Mouse (Mus musculus): Measurements from ENCODE around the gene Pde4d. TPM values are rescaled to one million over a fixed set of nuclear protein-coding genes. Genes with fewer than 3 reads are reported as not detected.

Gene Pde4d
- polyA plus RNA-seq, 1 experiment from 2014 or later = 19.1 TPM

DNA sequence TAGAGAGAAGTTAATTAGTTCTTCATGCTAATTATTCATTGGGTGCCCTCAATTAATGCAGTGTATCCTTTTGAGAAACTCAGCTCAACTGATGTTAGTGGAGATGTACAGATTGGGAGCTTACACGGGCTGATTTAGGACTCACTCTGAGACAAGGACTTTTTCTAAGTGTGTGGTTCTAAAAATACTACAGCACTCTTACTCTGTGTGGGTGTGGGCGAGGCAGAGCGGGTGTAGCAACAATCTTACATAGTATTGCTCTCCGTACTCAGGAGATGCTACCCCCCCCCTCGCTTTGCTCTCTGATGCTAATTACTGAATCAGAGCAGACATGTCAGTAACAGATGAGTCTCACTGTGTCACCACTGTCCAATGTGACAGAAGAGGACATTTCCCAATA, 976.3 kb downstream of the Pde4d start:
- H3K4me3 ChIP-seq (replicated peaks) = no peak overlapping the region
- H3K36me3 ChIP-seq = no peaks in the 10 kb centered on the region
- no peaks in the 10 kb centered on the region for H3K4me1 ChIP-seq
- no peak overlapping the region for H3K9ac ChIP-seq
- no peak overlapping the region for H3K27ac ChIP-seq (replicated peaks)
- no peaks in the 10 kb centered on the region for H3K9me3 ChIP-seq (replicated peaks)
- 75% methylated on average over 5 of the region's 5 CpGs for WGBS
- no peak overlapping the region for H3K4me2 ChIP-seq (replicated peaks)
- no peaks in the 10 kb centered on the region for H3K27me3 ChIP-seq
- ATAC-seq (ENCODE audit: insufficient number of reproducible peaks, low FRiP score, low TSS enrichment, low read depth) = no peak; the same call in 1 of the 2 replicates

DNA sequence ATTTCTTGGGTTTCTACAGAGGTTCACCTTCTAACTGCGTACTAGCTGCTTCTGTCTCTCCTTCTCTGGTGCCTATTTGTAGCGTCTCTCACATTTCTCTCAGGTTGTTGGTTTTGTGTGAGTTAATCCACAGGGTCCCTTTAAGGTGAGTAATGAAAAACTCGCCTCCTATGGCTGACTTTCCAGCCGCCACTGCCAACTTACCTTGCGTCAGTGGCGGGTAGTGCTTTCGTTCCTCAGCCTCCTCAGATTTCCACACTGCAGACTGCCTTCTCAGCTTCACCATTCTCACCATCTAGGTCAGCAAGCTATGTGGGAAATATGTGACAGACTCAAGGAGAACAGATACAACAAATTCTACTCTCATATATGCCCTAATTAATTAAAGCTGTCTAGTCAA, 977.8 kb downstream of the Pde4d start:
- Histone ChIP-seq H3K4me3 (replicated peaks) (no peak overlapping the region), H3K27me3 (no peaks in the 10 kb centered on the region), H3K36me3 (no peaks in the 10 kb centered on the region), H3K27ac (replicated peaks) (no peak overlapping the region), H3K9me3 (replicated peaks) (no peaks in the 10 kb centered on the region), H3K4me2 (replicated peaks) (no peak overlapping the region), H3K9ac (no peak overlapping the region), H3K4me1 (no peaks in the 10 kb centered on the region)
- ATAC-seq (ENCODE audit: insufficient number of reproducible peaks, low FRiP score, low TSS enrichment, low read depth) = no peak
- WGBS = 67% methylated on average over 7 of the region's 7 CpGs

DNA sequence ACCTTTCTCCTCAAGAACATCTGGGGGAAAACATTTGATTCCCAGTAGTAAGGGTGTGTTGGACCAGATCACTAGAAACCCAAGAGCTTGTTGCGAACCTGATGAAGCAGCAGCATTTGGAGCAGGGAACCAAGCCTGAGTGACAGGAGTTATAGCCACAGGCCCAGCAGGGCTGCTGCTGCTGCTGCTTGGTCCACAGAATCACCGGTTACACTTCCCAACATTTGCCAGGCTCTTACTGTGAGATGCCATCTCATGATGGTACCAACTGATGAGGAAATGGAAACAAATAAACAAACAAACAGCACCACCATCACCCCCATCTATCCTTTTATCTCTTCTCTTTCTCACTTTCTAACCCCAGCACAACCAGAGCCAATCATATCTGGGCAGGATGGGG, 979.8 kb downstream of the Pde4d start:
- Histone ChIP-seq H3K9me3 (replicated peaks) (no peaks in the 10 kb centered on the region), H3K27ac (replicated peaks) (no peak overlapping the region), H3K4me1 (no peaks in the 10 kb centered on the region), H3K36me3 (no peaks in the 10 kb centered on the region), H3K9ac (no peak overlapping the region), H3K4me2 (replicated peaks) (no peak overlapping the region), H3K27me3 (no peaks in the 10 kb centered on the region), H3K4me3 (replicated peaks) (no peak overlapping the region)
- 88% methylated on average over 2 of the region's 2 CpGs for WGBS
- no peak for ATAC-seq (ENCODE audit: insufficient number of reproducible peaks, low FRiP score, low TSS enrichment, low read depth)

DNA sequence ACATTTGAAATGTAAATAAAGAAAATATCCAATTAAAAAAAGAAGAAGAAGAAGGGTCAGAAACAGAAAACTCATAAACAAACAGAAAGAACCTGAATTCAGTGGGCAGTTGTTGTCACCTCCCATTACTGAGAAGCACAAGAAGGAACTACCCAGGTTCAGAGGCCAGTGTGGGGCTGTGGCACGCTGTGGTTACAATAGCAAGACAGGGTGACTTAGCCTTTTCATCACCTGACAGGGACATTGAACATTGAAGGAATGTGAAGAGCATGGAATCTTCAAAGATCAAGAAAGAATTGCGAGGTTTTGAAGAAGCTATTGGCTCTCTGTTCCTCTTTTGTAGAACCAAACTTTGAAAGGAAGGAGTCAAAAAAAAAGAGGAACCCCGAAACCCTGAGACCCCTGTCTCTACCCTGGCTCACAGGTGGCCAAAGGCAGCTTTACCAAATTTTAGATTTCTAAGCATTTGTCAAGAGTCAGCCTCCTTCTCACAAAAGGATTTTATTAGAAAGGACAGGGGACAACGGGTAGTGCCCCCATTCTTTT, 987.6 kb downstream of the Pde4d start:
- H3K9me3 ChIP-seq (replicated peaks) = no peaks in the 10 kb centered on the region
- 65% methylated on average over 4 of the region's 4 CpGs for WGBS

DNA sequence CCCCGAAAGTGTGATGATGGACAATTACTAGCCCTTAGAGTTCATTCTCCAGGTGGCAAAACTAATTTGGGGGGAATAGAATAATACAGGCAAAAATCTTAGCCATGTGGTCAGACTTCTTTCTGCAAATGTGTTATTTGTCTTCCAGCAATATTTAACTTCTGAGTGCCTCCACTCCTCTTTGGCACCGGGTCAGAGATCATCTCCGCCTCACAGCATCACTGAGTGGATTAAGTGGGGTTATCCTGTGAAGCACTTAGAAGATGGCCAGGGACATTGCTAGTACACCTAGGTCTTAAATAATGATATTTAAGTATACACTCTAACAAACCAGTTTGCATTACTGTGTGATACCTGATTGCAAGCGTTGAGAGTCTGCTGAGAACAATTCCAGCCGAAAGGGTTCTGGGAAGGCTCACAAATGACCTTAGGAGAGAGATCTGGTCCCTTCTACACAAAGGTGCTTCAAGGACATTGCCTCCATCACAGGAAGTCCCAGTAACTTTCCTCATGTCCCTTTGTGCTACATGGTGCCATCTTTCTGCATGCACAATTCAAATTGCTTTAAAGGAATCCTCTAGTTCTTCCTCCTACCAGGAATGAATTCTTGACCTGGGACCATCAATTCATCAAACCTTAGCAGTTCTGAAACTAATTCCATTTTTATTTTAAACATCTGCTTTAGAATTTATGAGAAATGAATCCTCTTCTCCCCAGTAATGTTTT, 989.9 kb downstream of the Pde4d start:
- no peaks in the 10 kb centered on the region for H3K36me3 ChIP-seq
- ATAC-seq (ENCODE audit: insufficient number of reproducible peaks, low FRiP score, low TSS enrichment, low read depth) = no peak
- H3K27me3 ChIP-seq = no peaks in the 10 kb centered on the region
- no peaks in the 10 kb centered on the region for H3K9me3 ChIP-seq (replicated peaks)
- peak overlapping the region; percentile 55 for H3K4me3 ChIP-seq (replicated peaks)
- peaks cover 10% of the 10 kb centered on the region for H3K4me1 ChIP-seq
- peak overlapping the region; percentile 88 for H3K27ac ChIP-seq (replicated peaks)
- 57% methylated on average over 5 of the region's 5 CpGs for WGBS
- H3K9ac ChIP-seq = no peak overlapping the region
- H3K4me2 ChIP-seq (replicated peaks) = peak overlapping the region; percentile 79

More for the DNA sequence above, 987.6 kb downstream of the Pde4d start:
- Histone ChIP-seq H3K27ac (replicated peaks) (no peak overlapping the region), H3K36me3 (no peaks in the 10 kb centered on the region), H3K4me1 (peaks cover 7% of the 10 kb centered on the region; the same call in 1 of the 2 replicates), H3K27me3 (no peaks in the 10 kb centered on the region), H3K4me3 (replicated peaks) (no peak overlapping the region), H3K9ac (no peak overlapping the region), H3K4me2 (replicated peaks) (no peak overlapping the region)
- no peak for ATAC-seq (ENCODE audit: insufficient number of reproducible peaks, low FRiP score, low TSS enrichment, low read depth)

DNA sequence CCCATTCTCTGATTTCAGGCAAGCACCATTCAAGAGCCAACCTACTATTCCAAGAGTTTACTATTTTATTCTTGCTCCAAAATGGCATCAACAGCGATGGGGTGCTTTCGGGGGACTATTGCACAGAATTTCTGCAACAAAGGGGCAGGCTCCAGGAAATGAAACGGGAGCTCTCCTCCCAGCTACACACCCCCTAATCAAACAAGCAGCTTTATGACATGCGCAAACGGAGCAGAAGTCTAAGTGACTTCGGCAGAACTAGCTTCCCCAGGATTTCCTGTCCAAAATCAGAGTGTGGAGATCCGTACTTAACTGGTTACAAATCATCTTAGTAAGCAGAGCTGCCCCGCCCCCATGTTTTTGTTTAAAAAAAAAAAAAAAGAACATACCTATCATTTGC, 990.6 kb downstream of the Pde4d start:
- Histone ChIP-seq H3K27me3 (no peaks in the 10 kb centered on the region), H3K4me1 (peaks cover 10% of the 10 kb centered on the region), H3K36me3 (no peaks in the 10 kb centered on the region), H3K27ac (replicated peaks) (peak overlapping the region; percentile 88), H3K4me2 (replicated peaks) (peak overlapping the region; percentile 79), H3K9ac (peak overlapping the region; percentile 28; the same call in 1 of the 2 replicates), H3K9me3 (replicated peaks) (no peaks in the 10 kb centered on the region), H3K4me3 (replicated peaks) (peak overlapping the region; percentile 55)
- peak; percentile 75 for ATAC-seq (ENCODE audit: insufficient number of reproducible peaks, low FRiP score, low TSS enrichment, low read depth)
- 0% methylated on average over 8 of the region's 8 CpGs for WGBS

DNA sequence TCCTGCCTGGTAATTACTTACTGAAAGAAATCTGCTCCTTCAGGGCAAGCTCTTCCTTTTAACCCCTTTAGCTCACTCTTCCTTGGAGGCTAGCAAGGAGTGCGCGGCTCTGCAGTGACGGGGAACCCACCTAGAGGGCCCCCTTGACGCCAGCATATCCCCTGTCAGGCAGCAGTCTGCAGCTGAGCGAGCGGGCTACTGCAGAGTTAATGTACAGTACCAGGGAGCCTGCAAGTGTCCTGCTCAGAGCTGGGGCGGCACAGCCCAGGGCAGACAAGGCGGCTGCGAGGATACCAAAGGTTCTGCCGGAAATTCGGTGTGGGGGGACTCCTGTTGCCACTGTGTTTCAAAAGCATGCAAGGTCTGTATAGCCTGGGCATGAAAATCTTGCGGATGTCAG, 991.1 kb downstream of the Pde4d start:
- H3K9me3 ChIP-seq (replicated peaks) = no peaks in the 10 kb centered on the region
- peaks cover 10% of the 10 kb centered on the region for H3K4me1 ChIP-seq
- peak; percentile 94 for ATAC-seq (ENCODE audit: insufficient number of reproducible peaks, low FRiP score, low TSS enrichment, low read depth)
- WGBS = under 1% methylated on average over 12 of the region's 12 CpGs
- H3K27ac ChIP-seq (replicated peaks) = peak overlapping the region; percentile 88
- H3K4me3 ChIP-seq (replicated peaks) = peak overlapping the region; percentile 55
- H3K9ac ChIP-seq = peak overlapping the region; percentile 50
- H3K27me3 ChIP-seq = no peaks in the 10 kb centered on the region
- peak overlapping the region; percentile 79 for H3K4me2 ChIP-seq (replicated peaks)
- no peaks in the 10 kb centered on the region for H3K36me3 ChIP-seq

DNA sequence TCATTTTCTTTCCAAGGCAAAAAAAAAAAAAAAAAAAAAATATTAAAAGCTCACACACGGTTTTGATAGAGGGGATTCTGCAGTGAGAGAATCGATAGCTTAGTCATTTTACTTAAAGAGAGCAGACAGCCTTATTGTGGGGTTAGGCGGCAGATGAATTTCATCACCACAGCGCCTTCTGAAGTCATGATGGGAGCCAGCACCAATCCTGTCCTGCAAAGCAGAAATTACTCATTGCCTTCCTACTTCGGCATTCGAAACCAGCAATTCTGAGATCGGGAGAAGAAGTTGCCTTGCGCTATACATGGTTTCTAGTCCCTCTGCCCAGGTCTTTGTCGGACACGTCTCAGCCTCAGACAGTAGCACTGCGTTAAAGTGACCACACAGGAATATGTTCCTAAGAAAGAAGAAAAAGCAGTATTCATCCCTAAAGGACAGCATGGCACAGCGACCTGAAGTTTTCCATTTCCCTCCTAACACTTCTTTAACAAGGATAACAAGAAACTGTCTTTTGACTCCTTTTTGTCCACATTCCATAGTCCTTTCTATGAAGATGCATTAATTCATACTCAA, 991.7 kb downstream of the Pde4d start:
- ATAC-seq (ENCODE audit: insufficient number of reproducible peaks, low FRiP score, low TSS enrichment, low read depth) = peak; percentile 51; the same call in 1 of the 2 replicates
- Histone ChIP-seq H3K4me3 (replicated peaks) (peak overlapping the region; percentile 55), H3K4me2 (replicated peaks) (peak overlapping the region; percentile 79), H3K27me3 (no peaks in the 10 kb centered on the region), H3K36me3 (no peaks in the 10 kb centered on the region), H3K4me1 (peaks cover 10% of the 10 kb centered on the region), H3K9me3 (replicated peaks) (no peaks in the 10 kb centered on the region), H3K9ac (peak overlapping the region; percentile 50; the same call in 1 of the 2 replicates), H3K27ac (replicated peaks) (peak overlapping the region; percentile 88)
- 13% methylated on average over 12 of the region's 12 CpGs for WGBS

DNA sequence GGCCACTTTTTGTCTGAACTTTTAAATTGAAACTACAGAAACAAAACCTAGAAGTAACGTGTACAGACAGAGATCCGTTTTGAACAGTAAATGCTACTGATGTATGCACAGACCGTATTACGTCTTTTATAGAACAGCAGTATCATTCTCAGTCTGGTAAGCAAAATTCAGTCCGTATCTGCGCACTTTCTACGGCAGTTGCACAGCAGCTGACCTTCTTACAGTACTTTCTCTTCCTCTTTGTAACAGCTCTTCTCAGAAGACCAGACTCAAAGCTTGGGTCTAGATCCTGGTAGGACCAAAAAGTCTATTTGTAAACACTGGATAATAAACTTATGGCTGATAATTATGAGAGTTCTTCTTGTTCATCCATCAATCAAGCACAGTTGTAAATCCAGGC, 996.4 kb downstream of the Pde4d start:
- Histone ChIP-seq H3K27ac (replicated peaks) (no peak overlapping the region), H3K4me3 (replicated peaks) (no peak overlapping the region), H3K9me3 (replicated peaks) (no peaks in the 10 kb centered on the region), H3K9ac (no peak overlapping the region), H3K27me3 (no peaks in the 10 kb centered on the region), H3K36me3 (no peaks in the 10 kb centered on the region), H3K4me2 (replicated peaks) (no peak overlapping the region), H3K4me1 (peaks cover 3% of the 10 kb centered on the region)
- WGBS = 76% methylated on average over 7 of the region's 7 CpGs
- ATAC-seq (ENCODE audit: insufficient number of reproducible peaks, low FRiP score, low TSS enrichment, low read depth) = no peak

DNA sequence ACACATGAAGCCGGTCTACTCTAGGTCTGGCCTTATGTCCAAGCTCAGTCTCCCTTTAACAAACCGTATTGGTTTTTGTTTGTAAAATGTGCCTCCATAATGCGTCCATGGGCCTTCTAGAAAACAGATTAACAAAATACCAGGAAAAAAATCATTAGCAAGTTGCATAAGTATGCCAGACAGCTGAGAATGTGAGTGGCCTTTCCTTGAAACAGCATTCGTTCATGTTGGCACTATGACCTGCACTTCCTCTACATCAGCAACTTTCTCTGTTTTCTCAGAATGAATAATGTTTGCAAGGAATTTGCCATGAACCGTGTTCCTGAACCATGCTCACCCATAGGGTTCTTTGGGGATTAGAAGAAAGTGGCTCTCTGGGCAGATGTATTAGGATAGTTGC, 998.4 kb downstream of the Pde4d start:
- Histone ChIP-seq H3K9me3 (replicated peaks) (no peaks in the 10 kb centered on the region), H3K4me1 (peaks cover 3% of the 10 kb centered on the region)
- 79% methylated on average over 5 of the region's 5 CpGs for WGBS

DNA sequence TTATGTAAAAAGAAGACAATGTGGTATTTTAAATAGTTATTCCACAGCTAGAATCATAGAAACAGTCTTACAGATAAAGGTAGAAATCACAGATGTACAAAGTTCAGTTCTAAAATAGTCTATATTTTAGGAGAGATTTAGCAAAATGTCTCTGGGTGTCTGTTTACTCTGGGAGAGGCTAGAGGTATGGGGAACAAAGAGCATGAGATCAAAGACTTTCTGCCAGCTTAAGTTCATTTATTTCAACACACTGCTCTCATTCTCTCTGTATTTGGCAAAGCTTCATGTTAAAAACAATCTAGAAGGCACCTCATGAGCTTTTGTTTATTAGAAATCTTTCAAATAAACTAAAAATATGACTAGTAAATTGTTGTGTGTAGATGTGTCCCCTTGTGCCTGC, 1024.6 kb downstream of the Pde4d start:
- Histone ChIP-seq H3K36me3 (no peaks in the 10 kb centered on the region), H3K9ac (no peak overlapping the region), H3K27ac (replicated peaks) (no peak overlapping the region), H3K27me3 (no peaks in the 10 kb centered on the region), H3K9me3 (replicated peaks) (no peaks in the 10 kb centered on the region), H3K4me1 (no peaks in the 10 kb centered on the region), H3K4me2 (replicated peaks) (no peak overlapping the region), H3K4me3 (replicated peaks) (no peak overlapping the region)
- ATAC-seq (ENCODE audit: insufficient number of reproducible peaks, low FRiP score, low TSS enrichment, low read depth) = no peak

More for the DNA sequence above, 998.4 kb downstream of the Pde4d start:
- Histone ChIP-seq H3K4me2 (replicated peaks) (no peak overlapping the region), H3K36me3 (no peaks in the 10 kb centered on the region), H3K27me3 (no peaks in the 10 kb centered on the region), H3K27ac (replicated peaks) (no peak overlapping the region), H3K4me3 (replicated peaks) (no peak overlapping the region), H3K9ac (no peak overlapping the region)
- ATAC-seq (ENCODE audit: insufficient number of reproducible peaks, low FRiP score, low TSS enrichment, low read depth) = no peak

Measured in embryonic facial prominence, embryonic 15.5 days (tissue).